Mouse (Mus musculus) hindbrain, embryonic 15.5 days (tissue): ENCODE results near the gene Catspere2. TPM values are rescaled to one million over a fixed set of nuclear protein-coding genes. Genes with fewer than 3 reads are reported as not detected.

Source experiments
- polyA plus RNA-seq: library from polyadenylated mRNA; unstranded; fragments of >200 nt; fragmentation: Nextera tagmentation; extraction: Ambion mirVana; gene quantifications from 2 replicates; pipeline ENCODE4 v1.2.1, GENCODE M21; 2015

Catspere2 gene
- polyA plus RNA-seq, 1 experiment from 2014 or later: 0.57 TPM

Other genes with a start within 250 kb of the Catspere2 start
- gene Adss, start 186.9 kb upstream of the Catspere2 start, polyA plus RNA-seq: 52.7 and 54.9 TPM in 2 replicates
- 20.3 and 23.5 TPM in 2 replicates for gene Desi2, start 204.0 kb downstream of the Catspere2 start, polyA plus RNA-seq